Mouse (Mus musculus) heart, postnatal 14 days (tissue): Measurements from ENCODE around the gene Olfr342. TPM values are rescaled to one million over a fixed set of nuclear protein-coding genes. Genes with fewer than 3 reads are reported as not detected.

Experiments used
- DNase-seq, 2 experiments: peaks; one replicate each; pipeline ENCODE4 v3.0.0; 2021 to 2022
- intact Hi-C: fragments of 180-260 bp; cut with DNase I; formaldehyde crosslinking; loops from one replicate; pipeline ENCODE4 v1.15.1; 2025
- long read RNA-seq, 2 experiments: library from polyadenylated mRNA; stranded (forward); transcript quantifications; one replicate each; pipeline ENCODE4 v2.0.0; 2021
- total RNA-seq, 2 experiments: library from RNA; stranded (reverse); gene quantifications; 2 replicates each; pipeline ENCODE4 v1.2.3; 2021

Gene Olfr342
- total RNA-seq, result not detected
- long read RNA-seq, experiment 1, result 0 reads
- long read RNA-seq, experiment 2, result 0 reads

DNA sequence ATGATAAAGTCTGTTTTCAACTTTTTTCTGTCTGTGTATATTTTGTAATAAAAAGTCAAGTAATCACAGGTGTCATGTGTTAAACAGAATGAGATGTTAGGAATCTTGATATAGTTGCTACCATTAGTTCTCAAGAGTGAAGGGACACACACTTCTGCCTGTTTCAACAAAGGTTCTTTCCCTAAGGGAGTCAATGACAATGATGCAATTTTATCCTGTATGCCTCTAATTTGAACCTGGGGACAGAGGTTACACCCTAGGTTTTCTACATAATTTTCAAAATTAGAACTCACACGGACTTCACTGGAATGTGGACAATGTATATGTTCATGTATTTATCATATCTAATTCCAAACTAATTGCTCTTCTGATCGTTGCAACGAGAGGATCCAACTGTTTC is at the start of gene Olfr342:
TSS of gene Olfr342 (plus strand) at position 301 of the 400 bp plus-strand sequence.
- no peak for DNase-seq
- intact Hi-C loops, result no loop called here

DNA sequence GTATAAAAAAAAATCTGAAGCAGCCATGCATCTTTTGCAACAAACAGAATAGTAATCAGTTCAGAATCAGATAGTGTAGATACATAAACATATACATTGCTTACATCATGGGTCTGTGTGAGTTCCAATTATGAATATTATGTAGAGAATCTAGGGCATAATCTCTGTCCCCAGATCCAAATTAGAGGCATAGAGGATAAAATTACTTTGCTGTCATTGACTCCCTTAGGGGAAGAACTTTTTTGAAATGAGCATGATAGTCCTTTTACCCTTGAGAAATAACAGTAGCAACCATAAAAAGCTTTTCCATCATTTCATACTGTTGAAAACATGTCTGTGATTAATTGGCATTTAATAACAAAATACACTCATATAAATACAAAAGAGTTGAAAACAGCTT is 42.4 kb upstream of the Olfr342 start, which contains the start of gene Olfr341:
TSS of gene Olfr341 (minus strand) at position 101 of the 400 bp plus-strand sequence.
- DNase-seq, result no peak
- intact Hi-C loops, result no loop called here

DNA sequence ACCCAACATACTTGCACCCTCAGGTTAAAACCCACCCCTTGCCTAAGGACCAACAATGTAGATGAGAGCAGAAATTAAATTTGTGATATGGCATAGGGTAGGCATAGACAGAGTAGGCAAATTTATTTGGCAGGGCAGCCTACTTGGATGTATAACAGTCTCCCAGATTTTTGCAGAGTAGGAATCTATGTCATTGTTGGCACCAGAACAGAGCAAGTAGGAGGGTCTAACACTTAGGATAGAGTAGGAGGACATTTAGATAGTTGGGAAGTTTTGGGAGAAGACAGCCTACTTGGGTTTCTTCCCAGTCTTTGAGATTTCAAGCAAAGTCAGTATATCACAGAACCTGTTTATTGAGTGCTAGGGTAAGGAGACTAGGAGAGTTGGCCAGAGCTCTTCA is 40.4 kb downstream of the Olfr342 start:
- no peak for DNase-seq
- intact Hi-C loops, result no loop called here

DNA sequence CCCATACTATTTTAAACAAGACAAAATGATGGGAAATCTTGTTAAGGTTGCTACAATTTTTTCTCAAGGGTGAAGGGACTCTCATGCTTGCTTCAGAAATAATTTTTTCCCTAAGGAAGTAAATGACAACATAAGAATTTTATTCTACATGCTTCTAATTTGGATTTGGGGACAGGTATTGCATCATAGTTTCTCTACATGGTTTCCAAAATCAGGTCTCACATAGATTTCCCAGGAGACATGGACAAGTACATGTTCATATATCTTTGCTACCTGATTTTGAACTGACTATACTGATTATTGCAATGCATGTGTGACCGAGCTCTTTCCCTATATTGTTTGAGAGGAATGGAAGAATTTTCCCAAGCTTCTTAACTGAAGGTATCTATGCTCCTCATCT is 41.6 kb downstream of the Olfr342 start, which contains the start of gene Olfr344:
TSS of gene Olfr344 (plus strand) at position 301 of the 400 bp plus-strand sequence.
- DNase-seq, result no peak
- intact Hi-C loops, result no loop called here

DNA sequence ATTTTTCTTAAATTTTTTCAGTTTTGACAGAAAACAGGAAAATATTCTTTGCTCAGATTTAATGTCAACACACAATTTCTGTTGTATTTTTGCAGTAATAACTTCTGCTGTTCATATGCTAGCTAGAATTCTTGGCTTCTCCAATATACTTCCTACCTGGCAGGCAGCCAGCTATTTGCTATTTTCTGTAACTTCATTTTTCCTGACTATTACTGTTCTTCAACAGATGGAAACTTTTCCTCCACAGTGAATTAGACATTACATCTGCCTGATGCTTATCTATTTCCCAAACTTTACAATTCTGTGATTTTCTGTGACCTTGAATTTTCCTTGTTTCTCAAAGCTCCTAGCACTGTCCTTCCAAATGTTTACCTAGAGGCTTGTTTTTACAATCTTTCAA is 42.2 kb downstream of the Olfr342 start:
- no peak for DNase-seq
- intact Hi-C loops, result no loop called here

DNA sequence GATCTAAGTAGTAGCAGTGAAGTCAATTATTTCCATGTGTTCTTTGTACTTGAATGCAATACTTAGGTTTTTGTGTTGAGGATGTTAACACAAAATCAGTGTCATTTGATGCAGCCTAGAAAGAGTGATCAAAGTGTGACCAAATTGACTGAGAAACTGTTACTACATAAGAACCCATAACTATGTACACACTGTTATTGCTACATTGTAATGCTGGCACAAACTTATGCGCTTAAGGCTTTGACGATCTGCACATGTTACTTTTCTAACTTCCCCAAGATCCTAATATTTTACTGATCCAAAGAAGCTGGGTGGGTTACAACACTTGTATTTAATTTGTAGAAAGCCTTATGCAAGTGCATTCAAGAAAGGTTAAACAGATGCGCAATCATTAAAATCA is 43.0 kb downstream of the Olfr342 start:
- DNase-seq, result no peak
- intact Hi-C loops, result no loop called here

Other genes with a start within 250 kb of the Olfr342 start
- gene Olfr338, start 151.5 kb upstream of the Olfr342 start, total RNA-seq, result not detected
- gene Olfr339, start 106.1 kb upstream of the Olfr342 start, total RNA-seq, result not detected
- gene Olfr340, start 72.4 kb upstream of the Olfr342 start, total RNA-seq, result not detected
- gene Olfr341, start 42.5 kb upstream of the Olfr342 start, total RNA-seq, result not detected
- gene Olfr344, start 41.7 kb downstream of the Olfr342 start, total RNA-seq, result under 1 TPM in 1 of 2 experiments, not detected in 1; 0.02 TPM
- not detected for gene Olfr345, start 115.0 kb downstream of the Olfr342 start, total RNA-seq
- not detected for gene Olfr346, start 160.8 kb downstream of the Olfr342 start, total RNA-seq
- not detected for gene Olfr347, start 206.9 kb downstream of the Olfr342 start, total RNA-seq